Mouse (Mus musculus) midbrain, postnatal 0 days (tissue): ENCODE results near the gene Anapc7. TPM values are rescaled to one million over a fixed set of nuclear protein-coding genes. Genes with fewer than 3 reads are reported as not detected.

Experiments used
- ATAC-seq: fragments of 200-750 bp; cut with Nextera tagmentation; 2 replicates; pipeline ENCODE4 v1.8.0; 2017; ENCODE audit warnings: moderate number of reproducible peaks, mild to moderate bottlenecking, moderate TSS enrichment, moderate library complexity; ENCODE audit not compliant: low FRiP score
- DNase-seq: peaks from one replicate; pipeline ENCODE4 v3.0.0-alpha.2; 2015; ENCODE audit warnings: low spot score
- H3K27ac ChIP-seq: fragments of 300-500 bp; sonication (generic); 2 replicates; pipeline ENCODE4 v1.5.1; 2014; ENCODE audit warnings: low read depth, mild to moderate bottlenecking, low read length, mixed read lengths
- H3K27me3 ChIP-seq: fragments of 300-500 bp; sonication (generic); 2 replicates; pipeline ENCODE4 v1.6.1; 2014; ENCODE audit warnings: low read length, control low read depth, mixed read lengths; ENCODE audit not compliant: insufficient read depth
- H3K36me3 ChIP-seq: fragments of 300-500 bp; sonication (generic); 2 replicates; pipeline ENCODE4 v1.6.1; 2014; ENCODE audit warnings: low read length, control low read depth, mixed read lengths; ENCODE audit not compliant: insufficient read depth
- H3K4me1 ChIP-seq: fragments of 300-500 bp; sonication (generic); 2 replicates; pipeline ENCODE4 v1.6.1; 2014; ENCODE audit warnings: mild to moderate bottlenecking, control low read depth, antibody characterized with exemption, low read length, mixed read lengths; ENCODE audit not compliant: insufficient read depth
- H3K4me2 ChIP-seq: fragments of 300-500 bp; sonication (generic); 2 replicates; pipeline ENCODE4 v1.6.1; 2014; ENCODE audit warnings: low read depth, mild to moderate bottlenecking, low read length, mixed read lengths; ENCODE audit not compliant: poor library complexity, severe bottlenecking
- H3K4me3 ChIP-seq: fragments of 300-500 bp; sonication (generic); 2 replicates; pipeline ENCODE4 v1.5.1; 2014; ENCODE audit warnings: low read depth, mild to moderate bottlenecking, low read length, moderate library complexity
- H3K9ac ChIP-seq: fragments of 300-500 bp; sonication (generic); replicated peaks from 2 replicates; pipeline ENCODE4 v1.6.1; 2014; ENCODE audit warnings: mild to moderate bottlenecking, low read length, moderate library complexity, mixed read lengths; ENCODE audit not compliant: poor library complexity, severe bottlenecking
- H3K9me3 ChIP-seq: fragments of 300-500 bp; sonication (generic); 2 replicates; pipeline ENCODE4 v1.6.1; 2016; ENCODE audit warnings: low read length, control low read depth
- CTCF ChIP-seq: IDR thresholded peaks from 2 replicates; pipeline ENCODE4 v1.5.1; 2016; ENCODE audit warnings: antibody characterized with exemption, mild to moderate bottlenecking
- WGBS: fragments of 180-500 bp; shearing (Covaris S2); extraction: QIAGEN DNeasy Blood & Tissue Kit; methylation state at CpG from one replicate; pipeline ENCODE4 v1.1.7; 2014; 5-methylcytosine and 5-hydroxymethylcytosine counted together
- polyA plus RNA-seq: library from polyadenylated mRNA; unstranded; fragments of >200 nt; fragmentation: Nextera tagmentation; extraction: Ambion mirVana; gene quantifications from 2 replicates; pipeline ENCODE4 v1.2.1, GENCODE M21; 2015
- total RNA-seq: library from RNA; depleted of rRNA; stranded (reverse); fragments of >200 nt; gene quantifications from 2 replicates; pipeline ENCODE4 v1.2.3, GENCODE M21; 2014

Anapc7 gene
- total and polyA plus RNA-seq, 2 experiments from 2014 or later = 29.3 to 42.8 TPM

GRCm38 (mm10) chr5:122379374-122380155 lies 41.9 kb upstream of the Anapc7 start:
- no peaks in the 10 kb centered on the region for H3K9me3 ChIP-seq
- peak; percentile 89 for TF ChIP-seq CTCF
- 53% methylated on average over 11 of the region's 11 CpGs for WGBS
- H3K4me2 ChIP-seq = no peak overlapping the region
- H3K9ac ChIP-seq = no peak overlapping the region
- DNase-seq (peak; percentile 86), ATAC-seq (peak; percentile 16; the same call in 1 of the 2 replicates)
- H3K36me3 ChIP-seq = peaks cover 36% of the 10 kb centered on the region
- H3K27ac ChIP-seq = no peak overlapping the region
- H3K27me3 ChIP-seq = no peaks in the 10 kb centered on the region
- H3K4me1 ChIP-seq = no peaks in the 10 kb centered on the region
- H3K4me3 ChIP-seq = no peak overlapping the region

- Histone ChIP-seq H3K4me3 (no peak overlapping the region), H3K4me2 (no peak overlapping the region), H3K4me1 (peaks cover 5% of the 10 kb centered on the region; the same call in 1 of the 2 replicates), H3K9ac (no peak overlapping the region), H3K27me3 (no peaks in the 10 kb centered on the region), H3K27ac (no peak overlapping the region), H3K36me3 (no peaks in the 10 kb centered on the region), H3K9me3 (no peaks in the 10 kb centered on the region)
- DNase-seq = no peak
- ATAC-seq = no peak
- 94% methylated on average over 5 of the region's 5 CpGs for WGBS
- no peak for TF ChIP-seq CTCF
Measured at GRCm38 (mm10) chr5:122390006-122390405, 31.5 kb upstream of the Anapc7 start.

GRCm38 (mm10) chr5:122390671-122391070 lies 30.8 kb upstream of the Anapc7 start:
- H3K4me1 ChIP-seq = peaks cover 5% of the 10 kb centered on the region; the same call in 1 of the 2 replicates
- H3K9ac ChIP-seq = no peak overlapping the region
- H3K36me3 ChIP-seq = no peaks in the 10 kb centered on the region
- DNase-seq (no peak), ATAC-seq (no peak)
- no peaks in the 10 kb centered on the region for H3K27me3 ChIP-seq
- H3K9me3 ChIP-seq = no peaks in the 10 kb centered on the region
- no peak overlapping the region for H3K4me3 ChIP-seq
- no peak overlapping the region for H3K27ac ChIP-seq
- no peak overlapping the region for H3K4me2 ChIP-seq
- no peak for TF ChIP-seq CTCF

- Histone ChIP-seq H3K4me3 (peak overlapping the region; percentile 82), H3K9me3 (no peaks in the 10 kb centered on the region), H3K4me2 (0 out of 2 replicates have a peak overlapping the region, but pooled peaks have one; percentile 69), H3K4me1 (peaks cover 5% of the 10 kb centered on the region; the same call in 1 of the 2 replicates), H3K27me3 (no peaks in the 10 kb centered on the region), H3K27ac (peak overlapping the region; percentile 73; the same call in 1 of the 2 replicates), H3K36me3 (no peaks in the 10 kb centered on the region), H3K9ac (no peak overlapping the region)
- ATAC-seq = no peak
- DNase-seq = no peak
- no peak for TF ChIP-seq CTCF
- 50% methylated on average over 15 of the region's 16 CpGs for WGBS
Measured at GRCm38 (mm10) chr5:122391178-122391785, 30.2 kb upstream of the Anapc7 start.

- peak within 1 kb of the TSS; percentile 69 for H3K4me2 ChIP-seq
- ATAC-seq (peak; percentile 81), DNase-seq (peak; percentile 93)
- peak within 1 kb of the TSS; percentile 73 for H3K27ac ChIP-seq
- peaks cover under 1% of the 10 kb centered on the region; the same call in 1 of the 2 replicates for H3K36me3 ChIP-seq
- WGBS = under 1% methylated on average over 36 of the region's 39 CpGs
- H3K4me3 ChIP-seq = peak within 1 kb of the TSS; percentile 82
- H3K27me3 ChIP-seq = no peaks in the 10 kb centered on the region
- H3K9me3 ChIP-seq = no peaks in the 10 kb centered on the region
- H3K4me1 ChIP-seq = peaks cover 5% of the 10 kb centered on the region; the same call in 1 of the 2 replicates
- TF ChIP-seq CTCF = peak; percentile 92
- H3K9ac ChIP-seq = peak within 1 kb of the TSS; percentile 90
Measured at GRCm38 (mm10) chr5:122391786-122392180, 29.7 kb upstream of the Anapc7 start, which contains the start of gene Arpc3. Arpc3 (plus strand) TSS chr5:122391878.
